Mouse (Mus musculus): ENCODE measurements around the gene Ncaph2. TPM values are rescaled to one million over a fixed set of nuclear protein-coding genes. Genes with fewer than 3 reads are reported as not detected.

Gene Ncaph2
- polyA plus RNA-seq, 1 experiment from 2014 or later, result 150 TPM

GRCm38 (mm10) chr15:89384617-89385016 is 29.1 kb downstream of the Ncaph2 start, which contains the start of gene Klhdc7b:
Gene Klhdc7b (plus strand): TSS chr15:89384917.
- WGBS, result 84% methylated on average over 7 of the region's 7 CpGs

GRCm38 (mm10) chr15:89387127-89387526 is 31.6 kb downstream of the Ncaph2 start:
- H3K27ac ChIP-seq (ENCODE audit: low read length), result no peak overlapping the region
- H3K4me1 ChIP-seq (ENCODE audit: control insufficient read depth, insufficient read depth, low read length), result no peaks in the 10 kb centered on the region
- no peaks in the 10 kb centered on the region for H3K9me3 ChIP-seq (replicated peaks; ENCODE audit: control insufficient read depth, low read length)
- ATAC-seq (ENCODE audit: insufficient read depth, low FRiP score), result no peak
- 34% methylated on average over 12 of the region's 12 CpGs for WGBS
- no peak overlapping the region for H3K4me2 ChIP-seq (ENCODE audit: low read depth, low read length)
- no peaks in the 10 kb centered on the region for H3K36me3 ChIP-seq (ENCODE audit: control insufficient read depth, insufficient read depth, low read length)
- H3K4me3 ChIP-seq (replicated peaks; ENCODE audit: low read length), result no peak overlapping the region
- H3K27me3 ChIP-seq (ENCODE audit: control insufficient read depth, insufficient read depth, low read length), result no peaks in the 10 kb centered on the region
- H3K9ac ChIP-seq (ENCODE audit: low read length), result no peak overlapping the region; the same call in 1 of the 2 replicates

More at GRCm38 (mm10) chr15:89384617-89385016, 29.1 kb downstream of the Ncaph2 start, which contains the start of gene Klhdc7b:
- peaks cover 6% of the 10 kb centered on the region for H3K27me3 ChIP-seq (ENCODE audit: control insufficient read depth, insufficient read depth, low read length)
- H3K27ac ChIP-seq (ENCODE audit: low read length), result no peak within 1 kb of the TSS
- H3K4me2 ChIP-seq (ENCODE audit: low read depth, low read length), result no peak within 1 kb of the TSS
- H3K9ac ChIP-seq (ENCODE audit: low read length), result no peak within 1 kb of the TSS
- H3K4me1 ChIP-seq (ENCODE audit: control insufficient read depth, insufficient read depth, low read length), result no peaks in the 10 kb centered on the region
- H3K9me3 ChIP-seq (replicated peaks; ENCODE audit: control insufficient read depth, low read length), result no peaks in the 10 kb centered on the region
- no peak for ATAC-seq (ENCODE audit: insufficient read depth, low FRiP score)
- no peaks in the 10 kb centered on the region for H3K36me3 ChIP-seq (ENCODE audit: control insufficient read depth, insufficient read depth, low read length)
- H3K4me3 ChIP-seq (replicated peaks; ENCODE audit: low read length), result no peak within 1 kb of the TSS

DNA sequence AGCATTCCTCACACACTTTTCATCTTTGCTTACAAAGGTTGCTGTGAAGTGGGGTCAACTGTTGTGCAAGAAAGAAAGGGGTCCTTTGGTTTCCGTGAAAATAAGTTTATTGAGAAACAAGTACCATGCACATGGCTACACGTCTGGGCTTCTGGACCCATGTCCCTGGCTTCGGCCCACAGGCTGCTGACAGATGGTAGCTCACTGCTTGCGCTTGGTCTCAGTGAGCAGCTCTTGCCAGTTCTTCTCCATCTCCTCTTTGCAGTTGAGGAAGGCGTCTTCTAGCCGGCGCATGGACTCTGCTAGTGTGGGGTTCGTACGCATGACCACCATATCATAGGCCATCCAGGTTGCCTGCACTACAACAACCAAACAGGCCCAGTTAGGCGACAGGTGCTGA is 34.6 kb downstream of the Ncaph2 start:
- no peak for ATAC-seq (ENCODE audit: insufficient read depth, low FRiP score)
- WGBS, result 86% methylated on average over 10 of the region's 10 CpGs
- no peak overlapping the region for H3K9ac ChIP-seq (ENCODE audit: low read length)
- H3K4me1 ChIP-seq (ENCODE audit: control insufficient read depth, insufficient read depth, low read length), result no peaks in the 10 kb centered on the region
- no peak overlapping the region for H3K27ac ChIP-seq (ENCODE audit: low read length)
- no peak overlapping the region for H3K4me3 ChIP-seq (replicated peaks; ENCODE audit: low read length)
- no peaks in the 10 kb centered on the region for H3K36me3 ChIP-seq (ENCODE audit: control insufficient read depth, insufficient read depth, low read length)
- no peaks in the 10 kb centered on the region for H3K9me3 ChIP-seq (replicated peaks; ENCODE audit: control insufficient read depth, low read length)
- H3K4me2 ChIP-seq (ENCODE audit: low read depth, low read length), result no peak overlapping the region
- H3K27me3 ChIP-seq (ENCODE audit: control insufficient read depth, insufficient read depth, low read length), result no peaks in the 10 kb centered on the region

DNA sequence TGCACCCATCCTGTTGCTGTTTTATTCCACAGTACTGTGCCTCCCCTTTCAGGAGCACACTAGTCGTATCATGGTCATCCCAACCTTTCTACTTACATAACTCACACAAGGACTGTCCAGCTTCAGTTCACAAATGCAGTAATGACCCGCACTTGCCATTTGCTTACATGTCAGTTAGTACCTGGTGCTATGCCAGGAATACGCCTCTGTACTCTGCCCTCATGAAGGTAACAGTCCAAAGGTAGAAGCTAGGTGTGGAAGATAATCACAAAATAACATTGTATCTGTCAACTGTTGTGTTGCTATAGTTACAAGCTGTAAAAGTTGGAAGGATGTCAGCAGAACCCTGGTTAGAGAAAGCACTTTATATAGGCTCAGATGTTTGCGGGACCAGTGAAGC is 41.4 kb downstream of the Ncaph2 start:
- 0 out of 2 replicates have a peak, but pooled peaks have one; percentile 44 for ATAC-seq (ENCODE audit: insufficient read depth, low FRiP score)
- WGBS, result 80% methylated on average over 4 of the region's 4 CpGs

GRCm38 (mm10) chr15:89398146-89398545 is 42.6 kb downstream of the Ncaph2 start:
- H3K4me1 ChIP-seq (ENCODE audit: control insufficient read depth, insufficient read depth, low read length), result no peaks in the 10 kb centered on the region
- no peaks in the 10 kb centered on the region for H3K36me3 ChIP-seq (ENCODE audit: control insufficient read depth, insufficient read depth, low read length)
- H3K27ac ChIP-seq (ENCODE audit: low read length), result no peak overlapping the region
- H3K4me2 ChIP-seq (ENCODE audit: low read depth, low read length), result no peak overlapping the region
- WGBS, result 72% methylated on average over 2 of the region's 2 CpGs
- H3K27me3 ChIP-seq (ENCODE audit: control insufficient read depth, insufficient read depth, low read length), result no peaks in the 10 kb centered on the region
- H3K9ac ChIP-seq (ENCODE audit: low read length), result no peak overlapping the region
- ATAC-seq (ENCODE audit: insufficient read depth, low FRiP score), result no peak
- no peak overlapping the region for H3K4me3 ChIP-seq (replicated peaks; ENCODE audit: low read length)
- H3K9me3 ChIP-seq (replicated peaks; ENCODE audit: control insufficient read depth, low read length), result no peaks in the 10 kb centered on the region

More for the DNA sequence above, 41.4 kb downstream of the Ncaph2 start:
- H3K36me3 ChIP-seq (ENCODE audit: control insufficient read depth, insufficient read depth, low read length), result no peaks in the 10 kb centered on the region
- H3K9me3 ChIP-seq (replicated peaks; ENCODE audit: control insufficient read depth, low read length), result no peaks in the 10 kb centered on the region
- H3K27me3 ChIP-seq (ENCODE audit: control insufficient read depth, insufficient read depth, low read length), result no peaks in the 10 kb centered on the region
- no peaks in the 10 kb centered on the region for H3K4me1 ChIP-seq (ENCODE audit: control insufficient read depth, insufficient read depth, low read length)
- no peak overlapping the region for H3K4me3 ChIP-seq (replicated peaks; ENCODE audit: low read length)
- no peak overlapping the region for H3K27ac ChIP-seq (ENCODE audit: low read length)
- H3K9ac ChIP-seq (ENCODE audit: low read length), result no peak overlapping the region
- no peak overlapping the region for H3K4me2 ChIP-seq (ENCODE audit: low read depth, low read length)

DNA sequence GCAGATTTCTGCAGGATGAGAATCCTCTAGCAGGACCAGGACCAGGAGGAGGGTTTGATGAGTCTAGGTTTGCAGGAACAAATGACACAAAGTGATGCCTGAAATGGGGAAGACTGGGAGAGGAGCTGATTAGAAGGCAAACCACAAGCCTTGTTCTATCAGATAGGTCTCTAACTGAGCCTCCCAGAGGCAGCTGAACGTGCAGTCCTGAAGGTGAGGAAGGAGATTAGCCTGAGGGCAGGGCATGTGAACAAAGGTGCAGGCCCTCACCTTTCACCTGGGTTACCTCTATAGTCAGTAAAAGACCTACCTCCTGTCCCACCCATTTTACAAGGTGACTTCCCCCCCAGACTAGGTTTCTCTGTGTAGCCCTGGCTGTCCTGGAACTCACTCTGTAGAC is 44.2 kb downstream of the Ncaph2 start:
- H3K4me3 ChIP-seq (replicated peaks; ENCODE audit: low read length), result no peak overlapping the region
- WGBS, result 57% methylated on average over 1 of the region's 1 CpGs

GRCm38 (mm10) chr15:89402471-89402870 is 47.0 kb downstream of the Ncaph2 start:
- H3K27ac ChIP-seq (ENCODE audit: low read length), result no peak overlapping the region
- peaks cover 4% of the 10 kb centered on the region for H3K9me3 ChIP-seq (replicated peaks; ENCODE audit: control insufficient read depth, low read length)
- H3K9ac ChIP-seq (ENCODE audit: low read length), result no peak overlapping the region
- no peak overlapping the region for H3K4me2 ChIP-seq (ENCODE audit: low read depth, low read length)
- H3K4me1 ChIP-seq (ENCODE audit: control insufficient read depth, insufficient read depth, low read length), result no peaks in the 10 kb centered on the region
- 95% methylated on average over 1 of the region's 1 CpGs for WGBS
- H3K36me3 ChIP-seq (ENCODE audit: control insufficient read depth, insufficient read depth, low read length), result no peaks in the 10 kb centered on the region
- no peaks in the 10 kb centered on the region for H3K27me3 ChIP-seq (ENCODE audit: control insufficient read depth, insufficient read depth, low read length)
- ATAC-seq (ENCODE audit: insufficient read depth, low FRiP score), result no peak
- no peak overlapping the region for H3K4me3 ChIP-seq (replicated peaks; ENCODE audit: low read length)

More for the DNA sequence above, 44.2 kb downstream of the Ncaph2 start:
- Histone ChIP-seq H3K9me3 (replicated peaks; ENCODE audit: control insufficient read depth, low read length) (no peaks in the 10 kb centered on the region), H3K4me2 (ENCODE audit: low read depth, low read length) (no peak overlapping the region), H3K27ac (ENCODE audit: low read length) (no peak overlapping the region), H3K27me3 (ENCODE audit: control insufficient read depth, insufficient read depth, low read length) (no peaks in the 10 kb centered on the region), H3K9ac (ENCODE audit: low read length) (no peak overlapping the region), H3K36me3 (ENCODE audit: control insufficient read depth, insufficient read depth, low read length) (no peaks in the 10 kb centered on the region), H3K4me1 (ENCODE audit: control insufficient read depth, insufficient read depth, low read length) (no peaks in the 10 kb centered on the region)
- ATAC-seq (ENCODE audit: insufficient read depth, low FRiP score), result no peak

DNA sequence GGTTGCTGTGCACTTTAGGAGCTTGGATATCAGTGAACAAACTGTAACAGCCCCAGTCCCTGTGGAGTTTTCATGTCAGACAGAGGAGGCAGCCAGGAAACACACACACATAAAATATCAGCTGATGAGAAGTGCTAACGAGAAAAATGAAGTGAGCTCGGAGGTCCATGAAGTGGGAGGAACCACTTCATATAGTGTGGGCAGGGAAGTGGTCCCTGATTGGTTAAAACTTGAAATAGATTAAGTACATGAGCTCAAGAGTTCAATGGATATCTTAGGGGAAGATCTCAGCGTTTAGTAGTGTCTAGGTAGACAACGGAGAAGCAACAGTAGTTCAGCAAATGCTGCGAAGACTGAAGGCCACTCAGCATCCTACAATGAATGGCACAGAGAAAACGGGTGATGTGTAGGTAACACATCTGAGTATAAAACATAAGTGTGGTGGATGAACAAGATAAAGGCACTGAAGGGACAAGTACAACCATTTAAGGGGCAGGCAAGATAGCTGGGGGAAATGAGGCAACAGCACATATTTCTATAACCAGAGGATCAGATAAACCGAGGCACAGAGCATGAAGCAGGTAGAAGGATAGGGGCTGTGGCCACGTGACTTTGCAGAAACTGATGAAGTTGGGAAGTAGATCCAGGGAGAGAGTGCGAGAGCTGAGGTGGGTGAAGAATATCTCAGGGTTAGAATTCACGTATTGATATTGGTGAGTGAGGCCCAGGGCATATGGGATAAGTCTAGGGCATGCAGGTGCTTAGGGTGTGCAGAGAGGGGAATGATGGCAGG is 49.5 kb downstream of the Ncaph2 start:
- no peak overlapping the region for H3K4me3 ChIP-seq (replicated peaks; ENCODE audit: low read length)
- no peaks in the 10 kb centered on the region for H3K27me3 ChIP-seq (ENCODE audit: control insufficient read depth, insufficient read depth, low read length)
- no peaks in the 10 kb centered on the region for H3K36me3 ChIP-seq (ENCODE audit: control insufficient read depth, insufficient read depth, low read length)
- H3K4me1 ChIP-seq (ENCODE audit: control insufficient read depth, insufficient read depth, low read length), result no peaks in the 10 kb centered on the region
- no peak overlapping the region for H3K4me2 ChIP-seq (ENCODE audit: low read depth, low read length)
- peaks cover 4% of the 10 kb centered on the region for H3K9me3 ChIP-seq (replicated peaks; ENCODE audit: control insufficient read depth, low read length)
- no peak overlapping the region for H3K27ac ChIP-seq (ENCODE audit: low read length)
- 79% methylated on average over 10 of the region's 10 CpGs for WGBS
- ATAC-seq (ENCODE audit: insufficient read depth, low FRiP score), result no peak
- no peak overlapping the region for H3K9ac ChIP-seq (ENCODE audit: low read length)

GRCm38 (mm10) chr15:89406691-89407090 is 51.2 kb downstream of the Ncaph2 start:
- no peak overlapping the region for H3K9ac ChIP-seq (ENCODE audit: low read length)
- H3K36me3 ChIP-seq (ENCODE audit: control insufficient read depth, insufficient read depth, low read length), result no peaks in the 10 kb centered on the region
- peaks cover 4% of the 10 kb centered on the region for H3K9me3 ChIP-seq (replicated peaks; ENCODE audit: control insufficient read depth, low read length)
- no peak overlapping the region for H3K4me2 ChIP-seq (ENCODE audit: low read depth, low read length)
- H3K27me3 ChIP-seq (ENCODE audit: control insufficient read depth, insufficient read depth, low read length), result no peaks in the 10 kb centered on the region
- no peak overlapping the region for H3K4me3 ChIP-seq (replicated peaks; ENCODE audit: low read length)
- ATAC-seq (ENCODE audit: insufficient read depth, low FRiP score), result no peak
- H3K4me1 ChIP-seq (ENCODE audit: control insufficient read depth, insufficient read depth, low read length), result no peaks in the 10 kb centered on the region
- H3K27ac ChIP-seq (ENCODE audit: low read length), result no peak overlapping the region
